Mouse (Mus musculus) heart, embryonic 13.5 days (tissue): Measurements from ENCODE around the gene Gm29776. TPM values are rescaled to one million over a fixed set of nuclear protein-coding genes. Genes with fewer than 3 reads are reported as not detected.
A peak's percentile ranks its signal among the peaks of the same experiment; 100 is the strongest.

Experiments
- ATAC-seq: fragments of 200-750 bp; cut with Nextera tagmentation; 2 replicates; pipeline ENCODE4 v1.8.0; 2017; ENCODE audit warnings: moderate TSS enrichment; ENCODE audit not compliant: insufficient number of reproducible peaks, low FRiP score, low TSS enrichment; ENCODE audit errors: extremely low read depth
- H3K27ac ChIP-seq: fragments of 300-500 bp; sonication (generic); replicated peaks from 2 replicates; pipeline ENCODE4 v1.5.1; 2015; ENCODE audit warnings: moderate library complexity, mild to moderate bottlenecking, inconsistent platforms
- H3K27me3 ChIP-seq: fragments of 300-500 bp; sonication (generic); replicated peaks from 2 replicates; pipeline ENCODE4 v1.6.1; 2015; ENCODE audit warnings: mild to moderate bottlenecking, inconsistent platforms
- H3K36me3 ChIP-seq: fragments of 300-500 bp; sonication (generic); 2 replicates; pipeline ENCODE4 v1.6.1; 2015; ENCODE audit warnings: mild to moderate bottlenecking, inconsistent platforms
- H3K4me1 ChIP-seq: fragments of 300-500 bp; sonication (generic); 2 replicates; pipeline ENCODE4 v1.6.1; 2015; ENCODE audit warnings: inconsistent platforms
- H3K4me2 ChIP-seq: fragments of 300-500 bp; sonication (generic); 2 replicates; pipeline ENCODE4 v1.6.1; 2015; ENCODE audit warnings: inconsistent platforms, mild to moderate bottlenecking, moderate library complexity
- H3K4me3 ChIP-seq: fragments of 300-500 bp; sonication (generic); 2 replicates; pipeline ENCODE4 v1.5.1; 2015; ENCODE audit warnings: moderate library complexity, mild to moderate bottlenecking, inconsistent platforms
- H3K9ac ChIP-seq: fragments of 300-500 bp; sonication (generic); 2 replicates; pipeline ENCODE4 v1.6.1; 2015; ENCODE audit warnings: inconsistent platforms, mild to moderate bottlenecking, moderate library complexity
- H3K9me3 ChIP-seq: fragments of 300-500 bp; sonication (generic); 2 replicates; pipeline ENCODE4 v1.6.1; 2016; ENCODE audit warnings: inconsistent platforms
- WGBS: fragments of 180-500 bp; shearing (Covaris S2); methylation state at CpG from one replicate; pipeline ENCODE4 v1.1.7; 2015; ENCODE audit warnings: mixed read lengths; 5-methylcytosine and 5-hydroxymethylcytosine counted together
- polyA plus RNA-seq: library from polyadenylated mRNA; unstranded; fragments of >200 nt; fragmentation: Nextera tagmentation; extraction: Ambion mirVana; gene quantifications from 2 replicates; pipeline ENCODE4 v1.2.1, GENCODE M21; 2015

Gene Gm29776
- polyA plus RNA-seq, 1 experiment from 2014 or later = 0.16 TPM

DNA sequence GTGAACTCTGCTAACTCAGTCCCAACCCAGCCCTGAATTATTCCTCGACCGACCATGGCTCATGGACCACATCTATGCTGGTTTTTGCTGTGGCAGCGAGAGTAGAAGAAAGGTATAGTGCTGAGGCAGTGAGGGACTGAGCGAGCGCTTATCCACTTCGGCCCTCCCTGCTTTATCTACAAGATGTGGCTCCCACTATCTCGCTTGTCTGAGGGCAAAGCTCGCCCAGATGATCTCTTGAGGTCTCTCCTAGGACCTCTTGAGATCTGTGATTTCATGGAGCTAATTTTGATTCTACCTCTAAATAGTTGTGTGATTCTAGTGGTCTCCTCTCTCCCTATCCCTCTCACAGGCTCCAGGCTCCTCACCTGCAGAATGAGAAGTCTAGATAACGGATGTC is 10.4 kb upstream of the Gm29776 start:
- H3K4me1 ChIP-seq = peaks cover 30% of the 10 kb centered on the region
- H3K27ac ChIP-seq = no peak overlapping the region
- no peak overlapping the region for H3K4me3 ChIP-seq
- no peaks in the 10 kb centered on the region for H3K36me3 ChIP-seq
- peaks cover 20% of the 10 kb centered on the region; the same call in 1 of the 2 replicates for H3K27me3 ChIP-seq
- no peak overlapping the region for H3K9ac ChIP-seq
- 71% methylated on average over 9 of the region's 9 CpGs for WGBS
- H3K4me2 ChIP-seq = no peak overlapping the region
- H3K9me3 ChIP-seq = no peaks in the 10 kb centered on the region
- ATAC-seq = no peak

DNA sequence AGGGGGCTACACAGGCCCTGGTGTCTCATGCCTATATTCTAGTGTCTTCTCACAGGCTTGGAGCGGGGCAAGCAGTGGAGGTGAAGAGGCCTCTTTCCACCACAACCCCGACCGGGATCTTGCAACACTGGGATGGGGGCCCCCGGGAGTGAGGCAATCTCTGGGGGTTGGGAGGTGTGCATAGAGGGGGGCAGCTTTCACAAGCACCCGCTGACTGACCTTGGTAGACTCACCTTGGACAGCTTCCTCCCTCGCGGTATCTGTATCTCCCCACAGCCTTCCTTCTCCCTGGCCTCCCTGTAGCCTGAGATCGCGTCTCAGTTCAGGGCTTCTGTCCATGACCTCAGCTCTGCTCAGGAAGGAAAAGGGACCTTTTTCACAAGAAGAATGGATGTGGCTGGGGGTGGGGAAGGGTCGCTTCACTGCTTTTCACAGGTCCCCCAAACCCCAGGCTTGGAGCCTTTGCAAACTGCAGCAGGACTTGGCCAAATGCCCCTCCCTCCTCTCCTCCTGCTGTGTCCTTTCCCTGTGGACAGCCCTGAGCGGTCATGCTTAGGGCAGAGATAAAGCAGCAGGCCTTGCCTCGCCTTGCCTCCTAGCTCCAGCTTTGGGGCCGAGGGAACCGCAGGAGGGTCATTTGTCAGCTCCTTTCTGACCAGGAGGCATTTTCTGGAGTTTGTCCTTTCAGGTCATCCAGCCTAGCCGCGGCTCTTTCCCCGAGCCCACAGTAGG is 8.1 kb upstream of the Gm29776 start:
- Histone ChIP-seq H3K4me1 (peaks cover 25% of the 10 kb centered on the region), H3K27me3 (peaks cover 35% of the 10 kb centered on the region; the same call in 1 of the 2 replicates), H3K27ac (peak overlapping the region; percentile 62), H3K4me3 (no peak overlapping the region), H3K9ac (peak overlapping the region; percentile 57), H3K36me3 (no peaks in the 10 kb centered on the region), H3K9me3 (no peaks in the 10 kb centered on the region), H3K4me2 (peak overlapping the region; percentile 43)
- no peak for ATAC-seq
- 26% methylated on average over 17 of the region's 17 CpGs for WGBS

DNA sequence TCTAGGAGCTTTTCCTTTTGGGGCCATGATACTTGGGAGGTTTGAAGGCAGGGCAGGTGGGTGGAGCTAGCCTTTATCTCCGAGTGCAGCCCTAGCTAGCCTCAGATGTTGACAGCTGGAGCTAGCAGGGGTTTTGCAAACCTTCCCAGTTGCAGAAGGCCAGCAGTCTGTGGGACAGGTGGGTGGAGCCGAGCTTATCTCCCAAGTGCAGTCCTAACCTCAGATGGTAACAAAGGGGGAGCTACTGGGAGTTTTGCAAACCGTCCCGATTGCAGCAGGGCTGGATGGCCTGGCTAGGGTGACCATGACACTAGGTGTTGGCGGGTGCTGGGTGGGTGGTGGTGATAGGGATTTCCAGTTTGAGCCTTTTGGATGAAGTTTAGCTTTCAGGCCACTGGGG is 7.2 kb upstream of the Gm29776 start:
- peaks cover 32% of the 10 kb centered on the region; the same call in 1 of the 2 replicates for H3K27me3 ChIP-seq
- peak overlapping the region; percentile 43; the same call in 1 of the 2 replicates for H3K4me2 ChIP-seq
- no peaks in the 10 kb centered on the region for H3K36me3 ChIP-seq
- H3K9ac ChIP-seq = no peak overlapping the region
- no peak overlapping the region for H3K4me3 ChIP-seq
- peak overlapping the region; percentile 62 for H3K27ac ChIP-seq
- peaks cover 27% of the 10 kb centered on the region for H3K4me1 ChIP-seq
- H3K9me3 ChIP-seq = no peaks in the 10 kb centered on the region
- peak; percentile 81 for ATAC-seq
- 15% methylated on average over 5 of the region's 5 CpGs for WGBS

DNA sequence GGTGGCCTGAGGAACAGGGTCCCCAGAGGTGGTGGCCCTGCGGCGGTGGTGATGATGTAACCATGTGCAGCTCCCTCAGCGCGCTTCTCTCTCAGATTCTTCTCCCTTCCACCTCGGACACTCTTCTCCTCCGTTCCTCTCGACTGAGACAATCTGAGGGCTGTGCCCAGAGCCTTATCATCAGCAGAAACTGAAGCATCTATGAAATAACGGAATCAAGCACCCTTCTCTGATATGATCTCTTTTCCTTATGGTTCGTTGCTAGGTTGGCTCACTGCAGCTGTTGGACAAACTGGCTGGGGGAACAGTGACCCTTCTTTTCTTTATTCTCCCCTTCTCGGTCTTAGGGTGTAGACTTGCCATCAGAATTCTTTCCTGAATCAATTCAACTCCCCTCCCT is 4.6 kb upstream of the Gm29776 start:
- H3K4me3 ChIP-seq = no peak overlapping the region
- H3K4me2 ChIP-seq = no peak overlapping the region
- ATAC-seq = no peak
- H3K36me3 ChIP-seq = no peaks in the 10 kb centered on the region
- H3K4me1 ChIP-seq = peaks cover 32% of the 10 kb centered on the region
- 54% methylated on average over 10 of the region's 10 CpGs for WGBS
- H3K27me3 ChIP-seq = peaks cover 23% of the 10 kb centered on the region; the same call in 1 of the 2 replicates
- H3K27ac ChIP-seq = no peak overlapping the region
- H3K9ac ChIP-seq = no peak overlapping the region; the same call in 1 of the 2 replicates
- H3K9me3 ChIP-seq = no peaks in the 10 kb centered on the region

DNA sequence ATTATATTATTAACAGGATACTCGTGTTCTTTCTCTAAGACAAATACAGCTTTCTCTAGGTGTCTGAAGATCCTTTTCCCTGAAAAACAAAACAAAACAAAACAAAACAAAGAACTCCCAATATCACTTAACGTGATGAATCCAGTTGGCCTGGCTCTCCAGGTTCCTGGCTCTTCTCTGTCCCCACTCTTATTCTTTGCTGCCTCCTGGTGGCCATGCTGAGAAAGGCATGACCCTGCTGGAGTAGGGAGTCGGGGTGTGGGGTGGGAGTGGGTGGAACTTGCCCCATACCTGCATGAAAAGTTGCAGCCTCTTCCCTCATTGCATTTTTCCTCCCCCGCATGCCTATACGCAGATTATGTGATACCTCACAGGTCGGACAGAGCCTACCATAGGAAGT is 2.7 kb upstream of the Gm29776 start:
- H3K4me2 ChIP-seq = peak overlapping the region; percentile 34; the same call in 1 of the 2 replicates
- H3K9me3 ChIP-seq = no peaks in the 10 kb centered on the region
- no peak overlapping the region for H3K4me3 ChIP-seq
- H3K9ac ChIP-seq = no peak overlapping the region
- ATAC-seq = no peak
- no peaks in the 10 kb centered on the region for H3K36me3 ChIP-seq
- H3K27me3 ChIP-seq = peaks cover 25% of the 10 kb centered on the region; the same call in 1 of the 2 replicates
- H3K4me1 ChIP-seq = peaks cover 17% of the 10 kb centered on the region
- WGBS = 9% methylated on average over 6 of the region's 6 CpGs
- no peak overlapping the region for H3K27ac ChIP-seq

DNA sequence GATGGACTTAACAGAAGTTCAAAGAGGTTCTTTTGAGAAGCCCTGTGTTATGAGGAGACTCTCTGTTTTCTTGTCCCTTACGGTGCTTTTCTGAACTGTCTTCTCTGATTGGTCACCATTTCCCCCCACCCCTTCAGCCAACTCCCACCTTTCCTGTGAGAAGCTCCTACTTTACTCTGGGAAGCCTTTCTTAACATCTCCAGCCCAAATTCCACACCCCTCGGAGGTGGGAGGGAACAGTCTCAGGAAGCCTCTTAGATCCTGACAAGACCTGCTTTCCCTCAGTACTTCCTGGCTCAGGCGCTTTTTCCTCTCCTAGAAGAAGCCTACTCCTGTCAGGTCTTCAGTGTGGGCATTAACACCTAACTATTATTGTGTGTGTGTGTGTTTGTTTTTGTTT is 953 bp upstream of the Gm29776 start:
- Histone ChIP-seq H3K27ac (no peak overlapping the region), H3K4me1 (peaks cover 8% of the 10 kb centered on the region), H3K9me3 (no peaks in the 10 kb centered on the region), H3K4me2 (no peak overlapping the region), H3K4me3 (no peak overlapping the region), H3K27me3 (peaks cover 25% of the 10 kb centered on the region; the same call in 1 of the 2 replicates), H3K36me3 (no peaks in the 10 kb centered on the region), H3K9ac (0 out of 2 replicates have a peak overlapping the region, but pooled peaks have one; percentile 14)
- 38% methylated on average over 3 of the region's 3 CpGs for WGBS
- ATAC-seq = no peak

DNA sequence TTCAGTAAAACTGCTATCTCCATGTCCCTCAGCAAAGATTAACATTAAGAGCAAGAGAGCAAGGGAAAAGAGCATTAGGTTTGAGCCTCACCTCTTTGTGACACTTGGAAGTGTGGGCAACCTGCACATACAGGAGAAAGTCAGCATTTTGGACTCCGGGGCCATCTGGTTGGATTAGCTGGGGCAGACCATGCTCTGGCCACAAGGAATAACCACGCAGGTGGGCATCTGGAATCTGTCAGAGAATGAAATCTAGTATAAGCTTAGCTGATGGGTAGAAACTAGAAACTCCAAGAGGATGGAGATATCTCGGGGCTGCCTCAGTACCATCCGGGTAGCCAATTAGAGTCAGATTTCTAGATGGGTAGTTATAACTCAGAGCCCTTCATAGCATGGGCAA is 1.9 kb downstream of the Gm29776 start:
- peaks cover 8% of the 10 kb centered on the region for H3K4me1 ChIP-seq
- no peaks in the 10 kb centered on the region for H3K9me3 ChIP-seq
- H3K36me3 ChIP-seq = peaks cover 17% of the 10 kb centered on the region; the same call in 1 of the 2 replicates
- no peak overlapping the region for H3K4me3 ChIP-seq
- H3K4me2 ChIP-seq = no peak overlapping the region
- no peak overlapping the region for H3K9ac ChIP-seq
- no peak overlapping the region for H3K27ac ChIP-seq
- no peak for ATAC-seq
- WGBS = 80% methylated on average over 4 of the region's 4 CpGs
- H3K27me3 ChIP-seq = peaks cover 9% of the 10 kb centered on the region; the same call in 1 of the 2 replicates

DNA sequence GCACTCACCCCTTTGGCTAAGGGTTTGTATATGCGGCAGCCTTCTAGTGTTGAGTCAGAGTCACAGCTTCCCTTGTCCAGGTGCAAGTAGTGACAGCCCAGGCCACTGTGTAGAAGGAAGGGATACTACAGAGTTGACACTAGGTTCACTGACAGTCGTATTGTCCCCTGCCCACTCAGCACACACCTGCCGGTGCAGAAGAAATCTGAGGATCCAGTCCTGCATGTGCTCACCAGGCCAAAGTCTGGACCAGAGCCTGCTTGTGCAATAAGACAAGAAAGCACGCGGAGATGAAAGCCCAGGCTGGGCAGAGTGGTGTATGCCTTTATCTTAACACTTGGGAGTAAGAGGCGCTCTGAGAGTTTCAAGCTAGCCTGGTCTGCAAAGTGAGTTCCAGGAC is 3.6 kb downstream of the Gm29776 start:
- no peaks in the 10 kb centered on the region for H3K9me3 ChIP-seq
- peaks cover 28% of the 10 kb centered on the region for H3K36me3 ChIP-seq
- no peak overlapping the region for H3K27ac ChIP-seq
- 48% methylated on average over 6 of the region's 6 CpGs for WGBS
- no peak for ATAC-seq
- H3K4me2 ChIP-seq = no peak overlapping the region
- H3K4me3 ChIP-seq = no peak overlapping the region
- H3K4me1 ChIP-seq = no peaks in the 10 kb centered on the region; the same call in 1 of the 2 replicates
- H3K9ac ChIP-seq = no peak overlapping the region
- H3K27me3 ChIP-seq = peaks cover 5% of the 10 kb centered on the region; the same call in 1 of the 2 replicates

DNA sequence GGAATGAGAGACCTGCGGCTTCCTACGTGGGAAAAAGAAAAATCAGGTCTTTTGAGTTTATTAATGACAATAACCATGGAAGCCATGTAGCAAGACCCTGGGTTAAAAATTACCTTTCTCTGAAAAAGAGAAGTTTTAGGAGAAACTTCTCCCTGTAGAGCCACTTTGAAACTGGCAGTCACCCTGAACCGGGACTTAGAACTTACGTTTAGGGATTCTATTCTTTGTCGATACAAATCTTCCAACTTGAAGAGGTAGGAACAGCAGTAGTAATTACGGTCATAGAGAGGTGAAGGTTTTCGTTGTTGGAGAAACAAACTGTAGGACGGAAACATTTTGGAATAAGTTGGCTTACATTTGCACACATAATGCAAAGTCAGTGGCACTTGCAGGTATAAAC is 11.4 kb downstream of the Gm29776 start:
- 7% methylated on average over 8 of the region's 8 CpGs for WGBS
- H3K4me1 ChIP-seq = peaks cover 37% of the 10 kb centered on the region

DNA sequence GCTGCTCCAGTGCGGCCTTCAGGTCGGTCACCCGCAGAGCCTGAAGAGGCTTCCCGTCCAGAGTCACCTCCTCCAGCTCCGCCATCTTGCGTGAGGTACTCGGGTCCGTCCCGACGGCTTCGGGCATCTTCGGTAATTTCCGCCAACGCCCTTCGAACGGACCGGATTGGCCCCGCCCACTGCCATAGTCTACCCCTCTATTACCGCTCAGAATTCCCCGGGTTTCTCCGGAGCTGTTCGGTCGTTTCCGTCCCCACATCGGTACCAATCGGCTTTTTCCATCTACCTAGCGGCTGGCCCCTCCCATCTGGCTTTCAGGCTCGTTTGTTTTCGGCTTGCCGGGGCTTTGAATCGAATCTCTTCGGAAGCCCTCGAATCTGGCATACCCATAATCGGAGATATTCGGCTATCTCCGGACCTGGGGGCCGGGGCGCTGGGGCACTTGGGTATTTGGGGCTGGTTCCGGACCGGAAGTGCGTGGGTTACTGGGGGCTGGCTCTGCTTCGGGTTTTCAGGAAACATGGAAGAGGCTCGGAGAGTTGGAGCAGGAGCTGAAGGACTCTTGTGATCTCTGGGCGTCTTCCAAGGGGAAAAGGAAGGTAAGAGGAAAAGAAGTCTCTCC is 12.0 kb downstream of the Gm29776 start, which contains the start of gene Acin1:
Acin1 (minus strand) TSS at position 410 of the 622 bp plus-strand sequence.
- under 1% methylated on average over 44 of the region's 44 CpGs for WGBS
- Histone ChIP-seq H3K4me2 (peak within 1 kb of the TSS; percentile 85), H3K36me3 (peaks cover 49% of the 10 kb centered on the region), H3K4me3 (peak within 1 kb of the TSS; percentile 86), H3K27ac (peak within 1 kb of the TSS; percentile 98), H3K27me3 (no peaks in the 10 kb centered on the region), H3K9ac (peak within 1 kb of the TSS; percentile 97), H3K9me3 (no peaks in the 10 kb centered on the region), H3K4me1 (peaks cover 37% of the 10 kb centered on the region)
- ATAC-seq = peak; percentile 93

More for the DNA sequence above, 11.4 kb downstream of the Gm29776 start:
- peak overlapping the region; percentile 98 for H3K27ac ChIP-seq
- H3K9ac ChIP-seq = peak overlapping the region; percentile 97
- H3K36me3 ChIP-seq = peaks cover 43% of the 10 kb centered on the region
- H3K9me3 ChIP-seq = no peaks in the 10 kb centered on the region
- no peak for ATAC-seq
- peak overlapping the region; percentile 86 for H3K4me3 ChIP-seq
- H3K4me2 ChIP-seq = peak overlapping the region; percentile 85
- H3K27me3 ChIP-seq = no peaks in the 10 kb centered on the region

DNA sequence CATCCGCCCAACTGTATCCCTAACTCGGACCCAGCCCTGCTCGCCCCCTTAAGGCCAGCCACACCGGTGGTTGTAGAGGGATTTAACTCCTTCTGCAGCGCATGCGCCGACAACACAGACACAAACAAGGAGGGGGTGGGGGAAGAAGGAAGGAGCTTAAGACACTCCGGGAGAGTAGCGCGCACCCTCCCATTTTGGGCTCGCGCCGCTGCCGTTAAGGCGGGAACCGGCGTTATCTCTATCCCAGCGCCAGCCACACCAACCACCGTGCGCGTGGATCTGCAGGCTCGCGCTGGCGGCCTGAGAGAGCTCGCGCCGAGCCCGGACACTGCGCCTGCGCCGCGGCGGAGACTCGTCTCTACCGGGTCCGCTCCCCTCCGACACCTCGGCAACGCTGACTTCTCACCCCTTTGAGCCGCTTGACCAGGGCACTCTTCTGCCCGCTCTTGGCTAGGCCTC is 12.5 kb downstream of the Gm29776 start, which contains the start of gene 1700123O20Rik:
1700123O20Rik (plus strand) TSS at position 154 of the 459 bp plus-strand sequence.
- peak within 1 kb of the TSS; percentile 85 for H3K4me2 ChIP-seq
- H3K9ac ChIP-seq = peak within 1 kb of the TSS; percentile 97
- H3K27ac ChIP-seq = peak within 1 kb of the TSS; percentile 98
- WGBS = under 1% methylated on average over 41 of the region's 41 CpGs
- H3K36me3 ChIP-seq = peaks cover 52% of the 10 kb centered on the region
- H3K4me3 ChIP-seq = peak within 1 kb of the TSS; percentile 86
- peaks cover 37% of the 10 kb centered on the region for H3K4me1 ChIP-seq
- H3K27me3 ChIP-seq = no peaks in the 10 kb centered on the region
- peak; percentile 77 for ATAC-seq
- H3K9me3 ChIP-seq = no peaks in the 10 kb centered on the region
